In the genomic region with DNA sequence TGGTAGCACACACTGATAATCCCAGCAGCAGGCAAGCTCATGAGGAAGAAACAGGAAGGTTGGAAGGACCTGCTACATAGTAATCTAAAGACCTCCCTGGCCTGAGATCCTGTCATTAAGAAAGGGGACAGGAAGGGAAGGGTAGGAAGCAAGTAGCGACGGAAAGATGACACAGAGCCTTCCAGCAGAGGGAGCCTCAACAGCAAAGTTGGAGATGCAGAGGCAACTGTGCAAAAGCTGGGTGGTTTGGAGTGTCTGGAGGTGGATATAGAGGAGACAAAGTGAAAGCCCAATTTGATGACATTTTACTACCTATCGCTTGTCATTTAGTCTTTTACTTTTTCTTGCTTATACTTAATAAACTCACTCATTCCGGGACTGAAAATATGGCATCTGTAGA, we compare ENCODE assay signal across 8 mouse cellular contexts. TPM values are rescaled to one million over a fixed set of nuclear protein-coding genes. Genes with fewer than 3 reads are reported as not detected.
DNase-seq lines count a peak whose midpoint lies in the region; TF ChIP-seq lines count a peak whose summit lies in the region.

No protein-coding gene starts in this region.

- no peaks in the 10 kb centered on the region for H3K36me3 ChIP-seq in thymus, adult 2 months (ENCODE audit: control insufficient read depth, insufficient read depth, low read length)

- no peaks in the 10 kb centered on the region for H3K27me3 ChIP-seq in thymus, adult 2 months (ENCODE audit: control insufficient read depth, insufficient read depth, low read length)

- TF ChIP-seq POLR2A in thymus, adult 2 months (IDR thresholded peaks at IDR 0.05; ENCODE audit: control insufficient read depth, extremely low read depth, insufficient read depth, low read length, poor library complexity) = no peak

- peak; percentile 43 to 69 for DNase-seq in heart, postnatal 14 days
- no peak for DNase-seq in heart, postnatal 25 days (ENCODE audit: low spot score)
- DNase-seq in A20 (ENCODE audit: low read depth, low spot score) = peak; percentile 40
- peak; percentile 17 for DNase-seq in Muller cell, postnatal 12 days (ENCODE audit: inconsistent ontology term)
- DNase-seq in embryo, embryonic 11 days = peak; percentile 28
- DNase-seq in left cerebral cortex, postnatal 4 days = peak; percentile 62
- peak; percentile 62 for DNase-seq in thymus, adult 2 months
- no peak for DNase-seq in urinary bladder, postnatal 4 days (ENCODE audit: low spot score in 2 of 2)

- H3K27ac ChIP-seq in thymus, adult 2 months (ENCODE audit: control insufficient read depth, insufficient read depth, low read length) = no peak overlapping the region

- no peak overlapping the region for H3K4me3 ChIP-seq in thymus, adult 2 months (ENCODE audit: control insufficient read depth, insufficient read depth, low read length)

- intact Hi-C loops in heart, postnatal 14 days (cut with DNase I) = no loop called here
- intact Hi-C loops in heart, postnatal 25 days (cut with DNase I) = loop anchor here (5.0 to 10.0 kb wide), 2 partner anchors 270 to 538 kb away; no protein-coding TSS in a partner anchor
- intact Hi-C loops in left cerebral cortex, postnatal 4 days (cut with DNase I) = no loop called here

- TF ChIP-seq CTCF in thymus, adult 2 months (IDR thresholded peaks at IDR 0.05; ENCODE audit: borderline replicate concordance, control insufficient read depth, extremely low read depth, insufficient read depth, low read length, poor library complexity) = no peak

- H3K4me1 ChIP-seq in thymus, adult 2 months (replicated peaks; ENCODE audit: control insufficient read depth, insufficient read depth, low read length) = 0 out of 2 replicates have a peak, but pooled peaks cover 2% of the 10 kb centered on the region

- WGBS in thymus, adult 2 months = 43% methylated on average over 4 of the region's 4 CpGs

RNA-seq across cellular contexts. Expression of gene Rgs9, which starts 19.0 kb away (rescaled TPM):
- under 1 TPM; 0.39 to 0.41 TPM for total RNA-seq in heart, postnatal 14 days (2021)
- total RNA-seq in heart, postnatal 25 days (2021) = under 1 TPM; 0.10 to 0.14 TPM
- 10 to 100 TPM; 37.0 to 37.7 TPM for total RNA-seq in left cerebral cortex, postnatal 4 days (2021)
- 0.61 and 1.2 TPM in 2 replicates for polyA plus RNA-seq in thymus, adult 2 months (2012; rRNA removed)

RNA-seq across cellular contexts. Expression of gene Gna13, which starts 45.7 kb away (rescaled TPM):
- total RNA-seq in heart, postnatal 14 days (2021) = 10 to 100 TPM; 37.6 to 38.4 TPM
- 10 to 100 TPM; 30.3 to 30.6 TPM for total RNA-seq in heart, postnatal 25 days (2021)
- total RNA-seq in left cerebral cortex, postnatal 4 days (2021) = 10 to 100 TPM; 48.8 to 50.5 TPM
- 49.6 and 56.1 TPM in 2 replicates for polyA plus RNA-seq in thymus, adult 2 months (2012; rRNA removed)

Comparison
In these comparisons a context has a peak if more than half of its experiments do, and no peak if none do; other contexts are left out.
1. DNase-seq: peak in heart, postnatal 14 days (2 of 2), A20 (single experiment), Muller cell, postnatal 12 days (single experiment), embryo, embryonic 11 days (single experiment), left cerebral cortex, postnatal 4 days (single experiment) and thymus, adult 2 months (single experiment); none in heart, postnatal 25 days (single experiment) and urinary bladder, postnatal 4 days (0 of 2).
2. RNA of gene Rgs9, which starts 19.0 kb away (total RNA-seq): 37.0 to 37.7 TPM in left cerebral cortex, postnatal 4 days; 0.39 to 0.41 TPM in heart, postnatal 14 days and 0.10 to 0.14 TPM in heart, postnatal 25 days; every median in the first group is over 10 times any median in the second.